Mouse (Mus musculus) heart, embryonic 10.5 days (tissue): ENCODE results near the gene Ptpn12. TPM values are rescaled to one million over a fixed set of nuclear protein-coding genes. Genes with fewer than 3 reads are reported as not detected.

Source experiments
- DNase-seq: peaks from one replicate; pipeline ENCODE4 v3.0.0-alpha.2; 2017; ENCODE audit warnings: low spot score
- H3K27ac ChIP-seq: fragments of 300-500 bp; sonication (generic); 2 replicates; pipeline ENCODE4 v1.5.1; 2016; ENCODE audit warnings: mild to moderate bottlenecking
- H3K27me3 ChIP-seq: fragments of 300-500 bp; sonication (generic); 2 replicates; pipeline ENCODE4 v1.6.1; 2016; ENCODE audit warnings: mild to moderate bottlenecking; ENCODE audit not compliant: poor library complexity, insufficient read depth, severe bottlenecking
- H3K36me3 ChIP-seq: fragments of 300-500 bp; sonication (generic); 2 replicates; pipeline ENCODE4 v1.6.1; 2016; ENCODE audit warnings: mild to moderate bottlenecking, moderate library complexity
- H3K4me1 ChIP-seq: fragments of 300-500 bp; sonication (generic); 2 replicates; pipeline ENCODE4 v1.6.1; 2016; ENCODE audit warnings: mild to moderate bottlenecking
- H3K4me3 ChIP-seq: fragments of 300-500 bp; sonication (generic); 2 replicates; pipeline ENCODE4 v1.5.1; 2016; ENCODE audit warnings: mild to moderate bottlenecking, moderate library complexity
- H3K9me3 ChIP-seq: fragments of 300-500 bp; sonication (generic); 2 replicates; pipeline ENCODE4 v1.6.1; 2016; ENCODE audit warnings: mild to moderate bottlenecking, moderate library complexity
- WGBS: fragments of 180-500 bp; shearing (Covaris S2); methylation state at CpG from one replicate; pipeline ENCODE4 v1.1.7; 2016; 5-methylcytosine and 5-hydroxymethylcytosine counted together
- polyA plus RNA-seq: library from polyadenylated mRNA; unstranded; fragments of >200 nt; fragmentation: Nextera tagmentation; extraction: Ambion mirVana; gene quantifications from 2 replicates; pipeline ENCODE4 v1.2.1, GENCODE M21; 2016

Ptpn12 gene
- polyA plus RNA-seq, 1 experiment from 2014 or later = 19.9 TPM

DNA sequence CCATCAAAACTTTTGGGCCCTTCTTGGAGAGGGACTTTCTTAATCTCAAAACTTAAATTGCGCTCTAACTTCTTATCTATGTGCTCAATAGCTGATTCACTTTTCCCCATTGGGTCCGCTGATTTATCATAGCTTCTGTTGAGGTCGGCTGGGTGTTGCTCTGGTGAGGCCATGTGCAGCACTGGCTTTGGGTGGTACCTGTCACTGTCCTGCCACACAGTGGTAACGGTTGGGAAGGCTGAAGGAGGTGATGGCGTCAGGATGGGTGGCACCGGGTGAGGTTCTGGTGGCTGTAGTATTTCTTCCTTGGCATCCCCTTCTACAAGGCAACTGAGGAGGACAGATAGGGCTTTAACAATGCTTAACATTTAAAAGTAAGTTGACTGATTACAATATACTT, 57.3 kb downstream of the Ptpn12 start:
- H3K4me3 ChIP-seq = no peak overlapping the region
- 93% methylated on average over 6 of the region's 6 CpGs for WGBS
- H3K27me3 ChIP-seq = no peaks in the 10 kb centered on the region
- H3K4me1 ChIP-seq = no peaks in the 10 kb centered on the region
- peaks cover 90% of the 10 kb centered on the region for H3K36me3 ChIP-seq
- no peak for DNase-seq
- H3K9me3 ChIP-seq = no peaks in the 10 kb centered on the region
- H3K27ac ChIP-seq = no peak overlapping the region

GRCm38 (mm10) chr5:20997555-20997954, 58.2 kb downstream of the Ptpn12 start:
- Histone ChIP-seq H3K4me3 (no peak overlapping the region), H3K36me3 (peaks cover 84% of the 10 kb centered on the region), H3K27me3 (no peaks in the 10 kb centered on the region), H3K27ac (no peak overlapping the region), H3K4me1 (no peaks in the 10 kb centered on the region), H3K9me3 (no peaks in the 10 kb centered on the region)
- no peak for DNase-seq
- 84% methylated on average over 6 of the region's 6 CpGs for WGBS

- Histone ChIP-seq H3K4me1 (no peaks in the 10 kb centered on the region), H3K36me3 (peaks cover 77% of the 10 kb centered on the region), H3K27me3 (no peaks in the 10 kb centered on the region), H3K27ac (no peak overlapping the region), H3K9me3 (no peaks in the 10 kb centered on the region), H3K4me3 (no peak overlapping the region)
- DNase-seq = no peak
- WGBS = 89% methylated on average over 8 of the region's 8 CpGs
These were observed 65.5 kb downstream of the Ptpn12 start for GRCm38 (mm10) chr5:20990062-20990809.

- peaks cover 61% of the 10 kb centered on the region for H3K36me3 ChIP-seq
- no peaks in the 10 kb centered on the region for H3K27me3 ChIP-seq
- 92% methylated on average over 8 of the region's 8 CpGs for WGBS
- no peaks in the 10 kb centered on the region for H3K4me1 ChIP-seq
- H3K9me3 ChIP-seq = no peaks in the 10 kb centered on the region
- DNase-seq = no peak
- no peak overlapping the region for H3K27ac ChIP-seq
- H3K4me3 ChIP-seq = no peak overlapping the region
These were observed 69.4 kb downstream of the Ptpn12 start for GRCm38 (mm10) chr5:20986271-20986670.

DNA sequence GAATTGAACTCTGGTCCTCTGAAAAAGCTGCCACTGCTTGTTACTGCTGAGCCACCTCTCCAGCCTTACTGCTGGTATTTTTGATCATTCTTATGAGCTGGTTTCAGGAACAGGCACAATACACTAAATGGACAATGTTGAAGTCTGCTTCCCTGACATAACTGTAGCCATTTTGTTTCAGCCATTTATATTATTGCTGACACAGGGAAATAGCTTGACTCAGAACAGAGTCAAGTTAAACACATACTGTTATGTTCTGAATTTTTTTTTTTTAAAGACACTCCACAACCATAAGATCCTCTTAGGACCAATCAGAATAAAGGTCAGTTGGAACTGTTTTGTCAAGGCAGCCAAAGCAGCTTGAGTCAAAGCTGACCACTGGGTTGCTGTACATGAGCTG, 72.2 kb downstream of the Ptpn12 start:
- Histone ChIP-seq H3K4me1 (no peaks in the 10 kb centered on the region), H3K27ac (no peak overlapping the region), H3K9me3 (no peaks in the 10 kb centered on the region), H3K27me3 (no peaks in the 10 kb centered on the region), H3K36me3 (peaks cover 34% of the 10 kb centered on the region), H3K4me3 (no peak overlapping the region)
- no peak for DNase-seq

DNA sequence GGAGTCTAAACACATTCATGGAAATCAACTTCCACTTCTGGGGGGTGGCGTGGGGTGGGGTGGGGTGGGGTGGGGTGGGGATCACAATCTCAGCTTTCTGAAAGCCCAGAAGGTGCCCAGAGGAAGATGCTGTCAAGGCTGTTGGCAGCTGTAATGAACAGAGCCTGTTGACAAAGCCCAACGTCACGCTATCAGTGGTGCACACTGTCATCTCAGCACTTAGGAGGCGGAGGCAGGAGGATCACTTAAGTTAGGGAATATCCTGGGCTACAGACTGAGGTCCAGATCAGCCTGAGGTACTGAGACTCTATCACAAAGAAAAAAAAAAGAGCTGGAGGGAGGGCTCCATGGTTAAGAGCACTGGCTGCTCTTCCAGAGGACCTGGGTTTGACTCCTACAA, 81.0 kb downstream of the Ptpn12 start:
- WGBS = 58% methylated on average over 4 of the region's 4 CpGs
- no peaks in the 10 kb centered on the region for H3K9me3 ChIP-seq
- H3K27ac ChIP-seq = no peak overlapping the region
- H3K4me3 ChIP-seq = no peak overlapping the region
- H3K36me3 ChIP-seq = no peaks in the 10 kb centered on the region
- H3K4me1 ChIP-seq = no peaks in the 10 kb centered on the region
- no peaks in the 10 kb centered on the region for H3K27me3 ChIP-seq
- DNase-seq = no peak

GRCm38 (mm10) chr5:20973999-20974398, 81.7 kb downstream of the Ptpn12 start:
- no peaks in the 10 kb centered on the region for H3K9me3 ChIP-seq
- H3K4me3 ChIP-seq = no peak overlapping the region
- no peaks in the 10 kb centered on the region for H3K4me1 ChIP-seq
- no peaks in the 10 kb centered on the region for H3K36me3 ChIP-seq
- H3K27ac ChIP-seq = no peak overlapping the region
- WGBS = 34% methylated on average over 7 of the region's 7 CpGs
- DNase-seq = no peak
- H3K27me3 ChIP-seq = no peaks in the 10 kb centered on the region

DNA sequence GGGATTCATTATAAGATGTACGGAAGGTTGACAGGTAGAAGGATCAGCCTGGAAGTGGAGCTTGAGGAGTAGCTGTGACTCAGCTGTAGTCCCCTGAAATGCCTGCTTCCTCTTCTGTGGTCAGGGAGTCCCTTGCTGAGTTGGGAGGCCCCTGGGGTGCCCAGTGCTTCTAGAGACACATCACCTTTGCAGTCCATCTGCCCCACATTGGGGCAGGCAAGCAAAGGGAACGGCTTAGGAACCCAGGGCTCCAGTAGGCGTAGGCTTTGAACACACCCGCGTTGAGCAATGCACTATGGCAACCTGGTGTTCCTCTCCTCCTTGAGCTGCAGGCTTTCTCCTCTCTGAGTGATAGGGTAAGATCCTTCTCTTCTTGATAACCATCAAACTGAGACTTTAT, 82.6 kb downstream of the Ptpn12 start:
- WGBS = 67% methylated on average over 5 of the region's 5 CpGs
- no peak for DNase-seq
- H3K27ac ChIP-seq = no peak overlapping the region

DNA sequence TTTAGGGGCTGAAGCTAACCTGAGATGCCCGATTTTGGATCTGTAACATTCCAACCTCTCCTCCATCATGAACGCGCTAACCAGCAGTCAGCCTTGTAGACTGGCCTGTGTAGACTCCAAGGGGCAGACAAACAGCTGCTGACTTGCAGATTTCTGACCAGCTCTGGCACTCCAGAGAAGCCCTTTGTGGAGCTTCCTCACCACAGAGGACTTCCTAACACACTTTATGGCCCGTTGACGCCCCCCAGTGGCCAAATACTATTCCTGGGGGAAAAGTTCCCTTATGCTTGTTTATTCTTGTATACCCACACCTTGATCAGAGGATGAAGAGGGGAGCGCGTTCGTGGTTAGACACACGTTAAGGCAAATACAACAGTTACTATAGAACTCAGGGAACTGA, 86.7 kb downstream of the Ptpn12 start:
- Histone ChIP-seq H3K9me3 (no peaks in the 10 kb centered on the region), H3K36me3 (no peaks in the 10 kb centered on the region), H3K4me1 (no peaks in the 10 kb centered on the region; the same call in 1 of the 2 replicates), H3K27ac (no peak overlapping the region), H3K4me3 (no peak overlapping the region), H3K27me3 (no peaks in the 10 kb centered on the region)
- DNase-seq = no peak
- WGBS = 49% methylated on average over 9 of the region's 9 CpGs

More for the DNA sequence above, 82.6 kb downstream of the Ptpn12 start:
- H3K4me1 ChIP-seq = no peaks in the 10 kb centered on the region; the same call in 1 of the 2 replicates
- H3K36me3 ChIP-seq = no peaks in the 10 kb centered on the region
- H3K4me3 ChIP-seq = no peak overlapping the region
- no peaks in the 10 kb centered on the region for H3K27me3 ChIP-seq
- no peaks in the 10 kb centered on the region for H3K9me3 ChIP-seq

DNA sequence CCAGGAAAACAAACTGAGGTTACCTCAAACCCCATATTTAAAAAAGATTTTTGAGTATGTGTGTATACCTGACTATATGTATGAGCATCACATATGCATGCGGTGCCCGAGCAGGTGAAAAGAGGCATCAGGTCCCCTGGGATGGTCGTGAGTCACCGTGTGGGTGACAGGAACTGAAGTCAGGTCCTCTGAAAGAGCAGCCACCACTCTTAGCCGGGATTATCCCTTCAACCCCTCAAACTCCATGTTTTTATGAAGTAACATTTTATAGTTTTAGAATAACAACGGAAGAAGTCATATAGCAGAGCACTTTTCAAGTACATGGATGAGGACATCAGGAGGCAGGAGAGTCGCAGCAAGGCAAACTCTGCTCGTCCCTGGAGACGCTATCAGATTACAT, 87.2 kb downstream of the Ptpn12 start:
- WGBS = 67% methylated on average over 9 of the region's 9 CpGs
- DNase-seq = no peak

DNA sequence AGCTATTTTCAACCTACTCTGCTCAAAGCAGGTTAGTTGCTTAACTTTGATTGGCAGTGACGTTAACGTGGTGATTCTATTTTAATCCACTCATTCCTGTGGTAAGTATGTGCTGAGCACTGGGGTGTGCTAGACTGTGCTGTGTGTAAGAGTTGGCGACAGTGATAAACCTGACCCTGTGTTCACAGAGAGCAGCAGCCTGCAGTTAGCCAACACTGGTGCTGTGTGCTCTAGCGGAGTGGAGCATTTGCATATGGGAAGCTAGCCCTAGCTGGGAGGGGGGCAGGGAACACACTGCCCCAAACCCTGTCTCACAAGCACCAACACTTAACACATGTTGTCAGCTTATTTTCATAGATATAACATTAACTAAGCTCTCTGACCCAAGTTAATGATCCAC, 87.8 kb downstream of the Ptpn12 start:
- 32% methylated on average over 4 of the region's 4 CpGs for WGBS
- Histone ChIP-seq H3K4me1 (no peaks in the 10 kb centered on the region; the same call in 1 of the 2 replicates), H3K27ac (no peak overlapping the region), H3K9me3 (no peaks in the 10 kb centered on the region), H3K4me3 (no peak overlapping the region), H3K36me3 (no peaks in the 10 kb centered on the region), H3K27me3 (no peaks in the 10 kb centered on the region)
- DNase-seq = no peak

More for the DNA sequence above, 87.2 kb downstream of the Ptpn12 start:
- H3K4me3 ChIP-seq = no peak overlapping the region
- no peaks in the 10 kb centered on the region for H3K36me3 ChIP-seq
- H3K27ac ChIP-seq = no peak overlapping the region
- no peaks in the 10 kb centered on the region; the same call in 1 of the 2 replicates for H3K4me1 ChIP-seq
- no peaks in the 10 kb centered on the region for H3K27me3 ChIP-seq
- no peaks in the 10 kb centered on the region for H3K9me3 ChIP-seq

- Histone ChIP-seq H3K36me3 (no peaks in the 10 kb centered on the region), H3K27me3 (no peaks in the 10 kb centered on the region), H3K4me3 (no peak overlapping the region), H3K4me1 (peaks cover 4% of the 10 kb centered on the region; the same call in 1 of the 2 replicates), H3K27ac (no peak overlapping the region), H3K9me3 (no peaks in the 10 kb centered on the region)
- WGBS = 78% methylated on average over 6 of the region's 6 CpGs
- no peak for DNase-seq
These were observed 91.3 kb downstream of the Ptpn12 start for GRCm38 (mm10) chr5:20964446-20964845.

- 88% methylated on average over 9 of the region's 9 CpGs for WGBS
- no peak for DNase-seq
- Histone ChIP-seq H3K36me3 (no peaks in the 10 kb centered on the region), H3K4me3 (no peak overlapping the region), H3K27ac (no peak overlapping the region), H3K9me3 (no peaks in the 10 kb centered on the region), H3K4me1 (peaks cover 4% of the 10 kb centered on the region; the same call in 1 of the 2 replicates), H3K27me3 (no peaks in the 10 kb centered on the region)
These were observed 92.4 kb downstream of the Ptpn12 start for GRCm38 (mm10) chr5:20963295-20963694.

DNA sequence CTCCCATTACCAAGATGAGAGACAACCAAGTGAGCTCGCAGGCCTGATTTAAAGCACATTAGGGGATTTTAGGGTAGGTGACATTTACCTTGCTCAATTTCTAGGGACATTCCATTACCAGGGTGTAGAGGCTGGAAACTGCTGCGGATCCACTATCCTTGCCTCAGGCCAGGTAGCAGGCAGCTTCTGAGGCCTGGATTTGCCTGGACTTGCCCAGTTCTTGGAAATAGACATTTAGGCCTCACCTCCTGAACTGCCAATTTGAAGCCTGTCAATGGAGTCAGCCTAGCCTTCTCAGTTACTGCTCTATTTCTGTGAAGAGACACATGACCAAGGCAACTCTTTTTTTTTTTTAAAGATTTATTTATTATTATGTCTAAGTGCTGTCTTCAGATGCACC, 94.8 kb downstream of the Ptpn12 start:
- Histone ChIP-seq H3K36me3 (peaks cover 19% of the 10 kb centered on the region), H3K4me1 (0 out of 2 replicates have a peak, but pooled peaks cover 4% of the 10 kb centered on the region), H3K4me3 (no peak overlapping the region), H3K27me3 (no peaks in the 10 kb centered on the region), H3K9me3 (peaks cover 4% of the 10 kb centered on the region; the same call in 1 of the 2 replicates), H3K27ac (no peak overlapping the region)
- no peak for DNase-seq
- whole genome bisulfite sequencing = 89% methylated on average over 2 of the region's 2 CpGs
